Mouse (Mus musculus): Measurements from ENCODE around the gene Lrp8.

The Lrp8 gene

DNA sequence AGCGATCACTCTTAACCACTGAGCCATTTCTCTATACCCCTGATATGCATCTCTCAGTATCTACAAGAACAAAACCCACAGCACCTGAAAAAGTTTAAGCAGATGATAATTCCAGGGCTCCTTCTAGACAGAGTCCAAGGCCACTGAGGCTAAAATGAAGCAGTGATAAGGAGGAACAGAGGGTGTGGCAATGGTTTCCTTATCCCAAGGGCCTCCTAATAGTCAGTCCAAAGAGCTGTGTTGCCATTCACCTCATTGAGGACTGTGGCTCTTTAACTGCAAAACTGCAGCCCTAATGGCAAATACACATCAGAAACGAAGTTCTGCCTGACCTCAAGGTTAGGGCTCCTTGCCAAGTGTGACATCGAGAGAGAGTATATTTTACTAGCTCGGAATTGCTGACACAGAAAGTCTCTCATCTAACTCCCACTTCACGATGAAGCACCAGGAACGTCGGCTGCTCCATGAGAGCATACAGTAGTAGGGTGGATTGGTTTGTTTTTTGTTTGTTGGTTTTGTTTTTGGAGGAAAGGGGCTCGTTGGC lies 119.2 kb downstream of the Lrp8 start:
- in situ Hi-C loops (cut with MboI, MseI), result no loop called here

DNA sequence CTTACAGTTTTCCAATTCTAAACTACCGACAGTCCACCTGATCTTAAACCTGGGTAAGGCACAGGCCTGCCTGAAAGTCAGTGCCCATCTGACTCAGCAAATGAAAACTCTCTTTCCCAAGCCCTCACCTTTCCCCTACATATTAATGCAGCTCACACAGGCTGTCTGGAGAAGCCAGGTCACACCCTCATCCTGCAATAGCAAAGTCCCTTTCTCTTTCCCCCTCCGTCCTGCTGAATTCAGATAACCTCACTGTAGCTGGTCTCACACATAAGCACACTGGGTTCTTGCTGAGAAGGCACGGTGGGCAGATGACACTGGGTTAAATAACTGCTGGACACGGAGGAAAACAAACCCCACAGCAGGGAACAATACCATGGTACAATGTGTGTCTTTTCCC lies 119.9 kb downstream of the Lrp8 start:
- in situ Hi-C loops (cut with MboI, MseI), result no loop called here

DNA sequence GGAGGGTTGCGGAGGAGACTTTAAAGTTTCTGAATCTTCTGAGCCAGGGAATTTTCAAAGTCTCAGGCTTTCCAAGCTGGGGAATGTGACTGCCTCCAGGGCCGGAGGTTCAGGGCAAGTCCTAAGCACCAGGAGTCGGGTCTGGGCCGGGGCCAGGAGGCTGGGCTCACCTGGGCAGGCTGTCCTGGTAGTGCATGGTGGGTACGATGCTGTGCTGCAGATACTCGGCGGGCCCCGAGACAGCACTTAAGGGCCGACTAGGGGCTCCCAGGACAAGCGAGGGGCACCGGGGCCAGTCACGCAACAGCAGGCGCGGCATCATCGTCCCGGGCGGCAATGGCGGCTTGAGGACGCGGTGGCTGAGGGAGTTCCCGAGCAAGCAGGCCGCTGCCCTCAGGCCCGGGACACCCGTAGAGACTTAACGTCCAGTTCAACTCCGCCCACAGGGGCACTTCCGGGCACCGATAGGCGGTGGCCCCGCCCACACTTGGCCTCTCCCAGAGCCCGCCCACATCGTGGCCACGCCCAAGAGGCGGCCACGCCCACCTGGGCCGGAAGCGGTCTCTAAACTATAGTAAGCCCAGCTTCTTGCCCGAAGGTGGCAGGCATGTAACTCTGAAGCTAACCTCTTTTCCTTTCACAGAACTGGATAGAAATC lies 121.2 kb downstream of the Lrp8 start, which contains the start of gene Cpt2:
TSS of gene Cpt2 (minus strand) at position 466 of the 658 bp plus-strand sequence.
- in situ Hi-C loops (cut with MboI, MseI), result no loop called here

DNA sequence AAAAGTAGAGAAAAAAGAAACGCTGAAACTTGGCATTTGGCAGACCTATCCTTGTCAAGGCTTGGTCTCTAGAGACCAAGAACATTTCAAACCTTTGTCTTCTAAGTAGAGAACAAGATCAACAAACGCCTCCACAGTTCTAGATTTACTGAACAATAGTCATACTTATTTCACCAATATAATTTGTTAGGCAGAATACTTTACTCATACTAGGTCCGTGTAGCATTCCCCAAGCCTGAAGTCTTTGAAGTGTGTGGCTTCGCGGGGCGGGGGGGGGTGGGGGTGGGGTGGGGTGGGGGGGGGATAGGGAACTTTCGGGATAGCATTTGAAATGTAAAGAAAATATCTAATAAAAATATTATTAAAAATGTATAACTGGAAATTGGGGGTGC lies 121.7 kb downstream of the Lrp8 start:
- in situ Hi-C loops (cut with MboI, MseI), result no loop called here
